In genomic region chr15:91555336-91555736, GRCm38 (mm10) we compare ENCODE assay signal across 31 mouse cellular contexts. TPM values are rescaled to one million over a fixed set of nuclear protein-coding genes. Genes with fewer than 3 reads are reported as not detected.
DNase-seq lines count a peak whose midpoint lies in the region; ATAC-seq and TF ChIP-seq lines count a peak whose summit lies in the region.
"Had no signal": no experiment of that assay in that cellular context is flagged by ENCODE, and none has a peak within 500 bp of the region (broad histone marks: within the 10 kb centered on the region; RNA-seq: fewer than 3 reads in every experiment).

No protein-coding gene starts in this region.

- H3K4me1 ChIP-seq in hindbrain, postnatal 0 days (ENCODE audit: insufficient read depth, low read length): no peaks in the 10 kb centered on the region
- H3K4me1 ChIP-seq: embryonic facial prominence, embryonic 10.5 days; embryonic facial prominence, embryonic 15.5 days; heart, embryonic 12.5 days had no signal

- H3K27me3 ChIP-seq in hindbrain, postnatal 0 days (ENCODE audit: insufficient read depth, low read length): no peaks in the 10 kb centered on the region
- H3K27me3 ChIP-seq: embryonic facial prominence, embryonic 15.5 days; heart, embryonic 12.5 days had no signal

- no peak overlapping the region for H3K9ac ChIP-seq in hindbrain, postnatal 0 days (replicated peaks; ENCODE audit: low read length)
- H3K9ac ChIP-seq: embryonic facial prominence, embryonic 15.5 days; heart, embryonic 12.5 days; hindbrain, embryonic 14.5 days; liver, embryonic 14.5 days had no signal

- no peaks in the 10 kb centered on the region for H3K36me3 ChIP-seq in hindbrain, postnatal 0 days (ENCODE audit: insufficient read depth, low read length)
- H3K36me3 ChIP-seq: embryonic facial prominence, embryonic 10.5 days; embryonic facial prominence, embryonic 15.5 days; heart, embryonic 12.5 days had no signal

- no peak for TF ChIP-seq CTCF in hindbrain, postnatal 0 days (IDR thresholded peaks at IDR 0.05; ENCODE audit: low read depth)

- ATAC-seq in hindbrain, postnatal 0 days: no peak
- ATAC-seq: CD4-positive, CD25-positive, alpha-beta regulatory T cell, adult 4 months; forebrain, embryonic 14.5 days; inflammation-experienced regulatory T-cells, adult 6 months had no signal

- 80% methylated on average over 6 of the region's 6 CpGs for WGBS in hindbrain, postnatal 0 days

- H3K9me3 ChIP-seq in hindbrain, postnatal 0 days (ENCODE audit: low read length): no peaks in the 10 kb centered on the region
- H3K9me3 ChIP-seq: embryonic facial prominence, embryonic 10.5 days; embryonic facial prominence, embryonic 15.5 days; heart, embryonic 12.5 days had no signal

- no peak overlapping the region for H3K4me3 ChIP-seq in hindbrain, postnatal 0 days (ENCODE audit: low read length)
- H3K4me3 ChIP-seq: embryonic facial prominence, embryonic 10.5 days; embryonic facial prominence, embryonic 15.5 days; heart, adult 2 months; heart, embryonic 12.5 days had no signal

- H3K27ac ChIP-seq in hindbrain, postnatal 0 days: no peak overlapping the region
- H3K27ac ChIP-seq: embryonic facial prominence, embryonic 10.5 days; embryonic facial prominence, embryonic 15.5 days; heart, adult 2 months; hindbrain, embryonic 14.5 days; kidney, postnatal 0 days; liver, embryonic 14.5 days; macrophage had no signal

- DNase-seq in frontal cortex, adult 2 months (ENCODE audit: extremely low spot score in 1 of 2, low spot score in 1 of 2): peak; percentile 20 to 63
- DNase-seq in frontal cortex, postnatal 14 days (ENCODE audit: low spot score in 2 of 2): no peak
- DNase-seq in right cerebral cortex, postnatal 36 days (ENCODE audit: low spot score in 2 of 2): peak; percentile 34 to 36
- no peak for DNase-seq in right cerebral cortex, postnatal 4 days
- DNase-seq in cerebellum, adult 8-10 months: peak; percentile 38
- peak; percentile 49 for DNase-seq in cerebellum, postnatal 36 days
- no peak for DNase-seq in hindbrain, postnatal 0 days (ENCODE audit: low spot score)
- no peak for DNase-seq in gastrocnemius, postnatal 4 days (ENCODE audit: low spot score in 2 of 2)
- DNase-seq: adrenal gland, postnatal 25 days; gastrocnemius, postnatal 25 days; heart, adult 2 months; kidney, adult 8-10 months; layer of hippocampus, adult 9-11 months; liver; lung, adult 2 months; lung, postnatal 10 days; midbrain, embryonic 14.5 days; thymus, postnatal 4 days had no signal

- H3K4me2 ChIP-seq in hindbrain, postnatal 0 days (ENCODE audit: low read depth, low read length): no peak overlapping the region
- H3K4me2 ChIP-seq: embryonic facial prominence, embryonic 15.5 days; heart, embryonic 12.5 days; hindbrain, embryonic 14.5 days had no signal

RNA-seq across cellular contexts. Expression of gene Slc2a13, which starts 17.7 kb away (rescaled TPM):
- 26.8 and 30.6 TPM in 2 replicates for polyA plus RNA-seq in frontal cortex, adult 2 months (2012; rRNA removed)
- 27.9 and 32.5 TPM in 2 replicates for total RNA-seq in hindbrain, postnatal 0 days (2014; rRNA removed)
- polyA plus RNA-seq in hindbrain, postnatal 0 days (2015; fragmentation: Nextera tagmentation; extraction: Ambion mirVana): 4.3 and 4.4 TPM in 2 replicates
- total RNA-seq in gastrocnemius, postnatal 4 days (2021): 1 to 10 TPM; 5.4 to 5.6 TPM
- total RNA-seq: hematopoietic stem cell, adult 5-6 weeks; megakaryocyte-erythroid progenitor cell, adult 5-6 weeks; monocyte, adult 5-6 weeks had no signal
- polyA plus RNA-seq: CD4-positive, CD25-positive, alpha-beta regulatory T cell, adult 4 months; inflammation-experienced regulatory T-cells, adult 6 months; macrophage had no signal

Comparison
In these comparisons a context has a peak if more than half of its experiments do, and no peak if none do; other contexts are left out.
1. DNase-seq: peak in frontal cortex, adult 2 months (2 of 2), right cerebral cortex, postnatal 36 days (2 of 2), cerebellum, adult 8-10 months (single experiment) and cerebellum, postnatal 36 days (2 of 2); none in frontal cortex, postnatal 14 days (0 of 2), right cerebral cortex, postnatal 4 days (single experiment), hindbrain, postnatal 0 days (single experiment) and gastrocnemius, postnatal 4 days (0 of 2).